Mouse (Mus musculus): ENCODE results near the gene Yaf2. TPM values are rescaled to one million over a fixed set of nuclear protein-coding genes. Genes with fewer than 3 reads are reported as not detected.
"Not testable (repeated sequence)": the region's sequence is repeated elsewhere in the genome, so short reads cannot be mapped to it uniquely, and the experiment has no call there.

Yaf2 gene
- polyA plus RNA-seq, 1 experiment from 2014 or later, result 56.0 TPM

DNA sequence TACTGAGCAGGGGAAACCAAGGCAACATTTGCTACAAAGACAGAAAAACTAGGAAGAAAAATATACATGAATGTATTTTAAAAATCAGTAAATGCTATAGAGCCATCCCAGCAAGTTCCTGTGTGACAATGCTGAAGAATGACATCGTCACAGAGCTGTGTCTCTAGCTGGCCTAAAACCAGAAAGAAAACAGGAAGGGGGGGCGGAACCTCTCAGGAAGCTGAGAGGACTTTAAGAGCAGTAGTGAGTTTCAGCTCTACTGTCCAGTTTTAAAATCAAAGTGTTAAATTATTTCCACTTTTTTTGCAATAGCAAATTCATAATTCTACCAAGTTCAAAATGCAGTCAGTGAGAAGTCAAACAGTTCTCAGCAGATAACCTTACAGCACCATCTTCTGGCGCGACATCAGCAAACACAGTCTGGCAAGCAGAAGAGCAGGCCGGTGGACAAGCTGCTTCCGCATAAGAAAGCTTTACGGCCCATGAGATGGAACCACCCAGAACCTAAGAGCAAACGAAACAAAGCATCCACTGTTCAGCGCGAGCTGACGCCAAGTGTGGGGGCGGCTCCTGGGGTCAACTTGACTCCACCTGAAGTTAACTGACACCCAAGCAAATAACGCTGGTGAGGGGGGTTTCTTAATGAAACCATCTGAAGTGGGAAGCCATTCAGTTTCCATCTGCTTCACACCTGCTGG is 85.0 kb downstream of the Yaf2 start:
- H3K4me2 ChIP-seq (replicated peaks), result no peak overlapping the region
- WGBS, result 45% methylated on average over 13 of the region's 13 CpGs
- H3K4me3 ChIP-seq (replicated peaks), result no peak overlapping the region
- H3K36me3 ChIP-seq, result peaks cover 31% of the 10 kb centered on the region
- no peaks in the 10 kb centered on the region for H3K9me3 ChIP-seq (replicated peaks)
- no peak overlapping the region for H3K9ac ChIP-seq
- no peaks in the 10 kb centered on the region for H3K27me3 ChIP-seq
- ATAC-seq (ENCODE audit: insufficient number of reproducible peaks, low FRiP score, low TSS enrichment, low read depth), result no peak
- no peak overlapping the region for H3K27ac ChIP-seq (replicated peaks)
- H3K4me1 ChIP-seq, result no peaks in the 10 kb centered on the region

GRCm38 (mm10) chr15:93243202-93243601 is 93.5 kb downstream of the Yaf2 start:
- Histone ChIP-seq H3K4me2 (replicated peaks) (no peak overlapping the region), H3K4me1 (no peaks in the 10 kb centered on the region), H3K4me3 (replicated peaks) (no peak overlapping the region), H3K27me3 (no peaks in the 10 kb centered on the region), H3K9ac (no peak overlapping the region), H3K36me3 (peaks cover 43% of the 10 kb centered on the region), H3K27ac (replicated peaks) (no peak overlapping the region), H3K9me3 (replicated peaks) (no peaks in the 10 kb centered on the region)
- ATAC-seq (ENCODE audit: insufficient number of reproducible peaks, low FRiP score, low TSS enrichment, low read depth), result 0 out of 2 replicates have a peak, but pooled peaks have one; percentile 34
- 61% methylated on average over 10 of the region's 10 CpGs for WGBS

DNA sequence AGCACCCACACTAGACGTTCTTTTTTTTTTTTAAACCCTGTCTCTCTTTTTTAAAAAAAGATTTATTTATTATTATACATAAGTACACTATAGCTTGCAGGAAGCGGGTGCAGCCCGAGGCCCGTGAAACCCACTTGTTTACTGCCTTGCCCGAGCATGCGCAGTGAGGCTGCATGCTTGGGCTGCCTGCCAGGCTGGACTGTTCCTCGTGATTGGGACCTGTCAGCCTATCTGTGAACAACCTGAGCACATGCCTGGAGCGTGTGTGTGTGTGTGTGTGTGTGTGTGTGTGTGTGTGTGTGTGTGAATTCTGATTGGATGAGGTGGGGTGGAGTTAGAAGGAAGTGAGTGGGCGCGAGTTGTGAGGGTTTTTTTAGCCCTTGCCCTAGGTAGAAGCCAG is 100.3 kb downstream of the Yaf2 start:
- H3K4me2 ChIP-seq (replicated peaks); H3K4me3 ChIP-seq (replicated peaks); ATAC-seq (ENCODE audit: insufficient number of reproducible peaks, low FRiP score, low TSS enrichment, low read depth); H3K9ac ChIP-seq; H3K9me3 ChIP-seq (replicated peaks); H3K27ac ChIP-seq (replicated peaks); H3K27me3 ChIP-seq; H3K4me1 ChIP-seq: not testable (repeated sequence)
- peaks cover 13% of the 10 kb centered on the region; the same call in 1 of the 2 replicates for H3K36me3 ChIP-seq
- WGBS, result 86% methylated on average over 10 of the region's 10 CpGs

Other genes with a start within 250 kb of the Yaf2 start
- gene Gxylt1, start 61.8 kb downstream of the Yaf2 start, polyA plus RNA-seq (2015; fragmentation: Nextera tagmentation; extraction: Ambion mirVana), result 12.5 and 13.4 TPM in 2 replicates
- gene Zcrb1, start 61.4 kb upstream of the Yaf2 start, polyA plus RNA-seq (2015; fragmentation: Nextera tagmentation; extraction: Ambion mirVana), result 127 TPM in 2 replicates
- 45.3 and 50.0 TPM in 2 replicates for gene Pphln1, start 61.4 kb upstream of the Yaf2 start, polyA plus RNA-seq (2015; fragmentation: Nextera tagmentation; extraction: Ambion mirVana)